Mouse (Mus musculus): ENCODE results near the gene Hacd3.
"Not testable (repeated sequence)": the region's sequence is repeated elsewhere in the genome, so short reads cannot be mapped to it uniquely, and the experiment has no call there.

Hacd3 gene

GRCm38 (mm10) chr9:65020991-65021886 lies at the start of gene Hacd3:
TSS of gene Hacd3 (minus strand) at chr9:65021693.
- DNase-seq = peak; percentile 73 to 80

GRCm38 (mm10) chr9:65070587-65070986 lies 49.1 kb upstream of the Hacd3 start:
- DNase-seq = no peak

GRCm38 (mm10) chr9:65064251-65064650 lies 42.8 kb upstream of the Hacd3 start:
- DNase-seq = no peak

GRCm38 (mm10) chr9:65050981-65051380 lies 29.5 kb upstream of the Hacd3 start:
- no peak for DNase-seq

- DNase-seq = no peak
Measured at GRCm38 (mm10) chr9:65049422-65049821, 27.9 kb upstream of the Hacd3 start.

GRCm38 (mm10) chr9:65046993-65047392 lies 25.5 kb upstream of the Hacd3 start:
- no peak for DNase-seq

GRCm38 (mm10) chr9:65041430-65041829 lies 19.9 kb upstream of the Hacd3 start:
- DNase-seq = no peak

GRCm38 (mm10) chr9:65036861-65037260 lies 15.4 kb upstream of the Hacd3 start:
- DNase-seq = no peak

- DNase-seq = no peak
Measured at GRCm38 (mm10) chr9:65036456-65036855, 15.0 kb upstream of the Hacd3 start.

- peak; percentile 87 to 91 for DNase-seq
Measured at GRCm38 (mm10) chr9:65032269-65033108, 11.0 kb upstream of the Hacd3 start, which contains the start of gene Dpp8. TSS of gene Dpp8 (plus strand) at chr9:65032414.

GRCm38 (mm10) chr9:65031894-65032268 lies 10.4 kb upstream of the Hacd3 start:
- DNase-seq = no peak

- not testable (repeated sequence) for DNase-seq
Measured at GRCm38 (mm10) chr9:65031355-65031754, 9.9 kb upstream of the Hacd3 start.

GRCm38 (mm10) chr9:65028313-65028712 lies 6.8 kb upstream of the Hacd3 start:
- DNase-seq = no peak

GRCm38 (mm10) chr9:65027241-65027640 lies 5.7 kb upstream of the Hacd3 start:
- no peak for DNase-seq

GRCm38 (mm10) chr9:65023447-65023846 lies 2.0 kb upstream of the Hacd3 start:
- no peak for DNase-seq

GRCm38 (mm10) chr9:65022580-65023135 lies 1.2 kb upstream of the Hacd3 start:
- no peak for DNase-seq

GRCm38 (mm10) chr9:65021887-65022579 lies 540 bp upstream of the Hacd3 start:
- peak in 1 of 2 experiments; percentile 12 for DNase-seq

- DNase-seq = no peak
Measured at GRCm38 (mm10) chr9:65020128-65020527, 1.4 kb downstream of the Hacd3 start.

- no peak for DNase-seq
Measured at GRCm38 (mm10) chr9:65019146-65019545, 2.3 kb downstream of the Hacd3 start.

- no peak for DNase-seq
Measured at GRCm38 (mm10) chr9:65018588-65019121, 2.8 kb downstream of the Hacd3 start.

GRCm38 (mm10) chr9:65017896-65018295 lies 3.6 kb downstream of the Hacd3 start:
- no peak for DNase-seq

Measured in thymus, adult 18-20 months (tissue).